Mouse (Mus musculus) olfactory bulb, adult 2 months (tissue): ENCODE measurements around the gene Mrtfa.

Source experiments
- CTCF ChIP-seq: fragments of 200-500 bp; IDR thresholded peaks from 2 replicates; pipeline ENCODE4 v1.5.1; 2012; ENCODE audit warnings: low read depth, mild to moderate bottlenecking, low read length, moderate library complexity; ENCODE audit not compliant: insufficient read depth
- POLR2A ChIP-seq: fragments of 200-500 bp; IDR thresholded peaks from 2 replicates; pipeline ENCODE4 v1.6.1; 2012; ENCODE audit warnings: mild to moderate bottlenecking, low read depth, low read length, moderate library complexity; ENCODE audit not compliant: insufficient read depth

GRCm38 (mm10) chr15:81168735-81169134, 21.8 kb downstream of the Mrtfa start:
- TF ChIP-seq CTCF, result no peak
- TF ChIP-seq POLR2A, result no peak
